Mouse (Mus musculus) liver, embryonic 11.5 days (tissue): ENCODE results near the gene Olfr272. TPM values are rescaled to one million over a fixed set of nuclear protein-coding genes. Genes with fewer than 3 reads are reported as not detected.

Experiments
- ATAC-seq: fragments of 200-750 bp; cut with Nextera tagmentation; replicated peaks from 2 replicates; pipeline ENCODE4 v1.8.0; 2017; ENCODE audit warnings: moderate number of reproducible peaks, mild to moderate bottlenecking, moderate TSS enrichment, moderate library complexity; ENCODE audit not compliant: low FRiP score
- DNase-seq: peaks from one replicate; pipeline ENCODE4 v3.0.0-alpha.2; 2017; ENCODE audit warnings: low spot score
- H3K27ac ChIP-seq: fragments of 300-500 bp; sonication (generic); 2 replicates; pipeline ENCODE4 v1.5.1; 2014; ENCODE audit warnings: mild to moderate bottlenecking, low read depth, low read length, control low read depth
- H3K27me3 ChIP-seq: fragments of 300-500 bp; sonication (generic); replicated peaks from 2 replicates; pipeline ENCODE4 v1.6.1; 2014; ENCODE audit warnings: low read length, mixed read lengths; ENCODE audit not compliant: control insufficient read depth, insufficient read depth
- H3K36me3 ChIP-seq: fragments of 300-500 bp; sonication (generic); 2 replicates; pipeline ENCODE4 v1.6.1; 2014; ENCODE audit warnings: mild to moderate bottlenecking, low read length, moderate library complexity, mixed read lengths; ENCODE audit not compliant: control insufficient read depth, insufficient read depth
- H3K4me1 ChIP-seq: fragments of 300-500 bp; sonication (generic); replicated peaks from 2 replicates; pipeline ENCODE4 v1.6.1; 2014; ENCODE audit warnings: low read length, mixed read lengths; ENCODE audit not compliant: control insufficient read depth, insufficient read depth
- H3K4me2 ChIP-seq: fragments of 300-500 bp; sonication (generic); 2 replicates; pipeline ENCODE4 v1.6.1; 2014; ENCODE audit warnings: mild to moderate bottlenecking, control low read depth, moderate library complexity
- H3K4me3 ChIP-seq: fragments of 300-500 bp; sonication (generic); 2 replicates; pipeline ENCODE4 v1.5.1; 2014; ENCODE audit warnings: low read depth, low read length, control low read depth
- H3K9ac ChIP-seq: fragments of 300-500 bp; sonication (generic); 2 replicates; pipeline ENCODE4 v1.6.1; 2014; ENCODE audit warnings: low read depth, low read length, control low read depth
- H3K9me3 ChIP-seq: fragments of 300-500 bp; sonication (generic); 2 replicates; pipeline ENCODE4 v1.6.1; 2016; ENCODE audit warnings: low read length, inconsistent platforms, mixed read lengths; ENCODE audit not compliant: control insufficient read depth
- WGBS: fragments of 180-500 bp; shearing (Covaris S2); extraction: QIAGEN DNeasy Blood & Tissue Kit; methylation state at CpG from one replicate; pipeline ENCODE4 v1.1.7; 2014; 5-methylcytosine and 5-hydroxymethylcytosine counted together
- polyA plus RNA-seq: library from polyadenylated mRNA; unstranded; fragments of >200 nt; fragmentation: Nextera tagmentation; extraction: Ambion mirVana; gene quantifications from 2 replicates; pipeline ENCODE4 v1.2.1, GENCODE M21; 2014

The Olfr272 gene
- polyA plus RNA-seq, 1 experiment from 2014 or later = not detected

DNA sequence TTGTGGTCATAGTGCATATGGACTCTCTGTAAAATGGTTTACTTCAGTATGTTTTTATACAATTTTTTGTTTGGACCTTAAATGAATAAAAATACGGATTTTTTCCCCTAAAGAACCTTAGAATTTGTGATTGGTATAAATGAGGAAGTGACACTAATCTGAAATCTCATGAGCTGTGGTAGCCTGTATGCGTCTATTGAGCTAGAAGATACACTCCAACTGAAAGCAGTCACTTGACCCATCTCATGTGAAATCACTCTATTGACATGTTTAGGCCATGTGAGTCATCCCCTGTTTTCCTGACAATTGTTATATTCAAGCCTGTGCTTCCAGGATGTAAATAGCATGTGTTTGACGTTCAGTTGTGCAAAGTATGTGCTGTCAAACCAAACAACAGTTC, 9.4 kb downstream of the Olfr272 start:
- Histone ChIP-seq H3K27ac (no peak overlapping the region), H3K9ac (no peak overlapping the region), H3K9me3 (no peaks in the 10 kb centered on the region), H3K36me3 (no peaks in the 10 kb centered on the region), H3K4me1 (no peaks in the 10 kb centered on the region), H3K27me3 (no peaks in the 10 kb centered on the region), H3K4me3 (no peak overlapping the region), H3K4me2 (no peak overlapping the region)
- no peak for ATAC-seq
- WGBS = 66% methylated on average over 3 of the region's 3 CpGs
- no peak for DNase-seq

GRCm38 (mm10) chr4:52864156-52864555, 54.8 kb downstream of the Olfr272 start:
- no peak for ATAC-seq
- whole genome bisulfite sequencing = 85% methylated on average over 9 of the region's 9 CpGs
- Histone ChIP-seq H3K27ac (no peak overlapping the region), H3K27me3 (no peaks in the 10 kb centered on the region), H3K4me3 (no peak overlapping the region), H3K9ac (no peak overlapping the region), H3K4me1 (no peaks in the 10 kb centered on the region), H3K36me3 (no peaks in the 10 kb centered on the region), H3K4me2 (no peak overlapping the region), H3K9me3 (no peaks in the 10 kb centered on the region)
- no peak for DNase-seq

Other genes with a start within 250 kb of the Olfr272 start
- gene Olfr275, start 104.6 kb downstream of the Olfr272 start, polyA plus RNA-seq = not detected in 2 replicates
- not detected in 2 replicates for gene Olfr273, start 59.9 kb downstream of the Olfr272 start, polyA plus RNA-seq
- gene Olfr270, start 45.4 kb upstream of the Olfr272 start, polyA plus RNA-seq = not detected in 2 replicates
- gene Nipsnap3a, start 70.1 kb upstream of the Olfr272 start, polyA plus RNA-seq = not detected in 2 replicates
- gene Nipsnap3b, start 92.7 kb upstream of the Olfr272 start, polyA plus RNA-seq = 67.4 and 75.1 TPM in 2 replicates
- 16.3 and 17.5 TPM in 2 replicates for gene Abca1, start 240.7 kb upstream of the Olfr272 start, polyA plus RNA-seq